Mouse (Mus musculus) spleen, embryonic (tissue): Measurements from ENCODE around the gene Ehhadh.

Experiments
- CTCF ChIA-PET: fragments of 350-600 bp; sonication (Branson Sonifier 250); formaldehyde crosslinking; loops from one replicate; lab custom pipeline; 2022; lab: Charles Lee

Ehhadh gene

GRCm38 (mm10) chr16:21795071-21795470, 7.5 kb upstream of the Ehhadh start:
- CTCF ChIA-PET: no interaction called here

GRCm38 (mm10) chr16:21794697-21795045, 7.1 kb upstream of the Ehhadh start:
- CTCF ChIA-PET: no interaction called here

GRCm38 (mm10) chr16:21793875-21794696, 6.5 kb upstream of the Ehhadh start, which contains the start of gene Map3k13:
Gene Map3k13, plus strand, starts transcription at chr16:21794346.
- CTCF ChIA-PET: no interaction called here

- CTCF ChIA-PET: interaction anchor here (0.7 kb wide), 2 partner anchors 223 to 417 kb away, joined by 11 to 29 read pairs; no protein-coding TSS in a partner anchor
Measured at GRCm38 (mm10) chr16:21793080-21793810, 5.6 kb upstream of the Ehhadh start.

- CTCF ChIA-PET: no interaction called here
Measured at GRCm38 (mm10) chr16:21791779-21792178, 4.2 kb upstream of the Ehhadh start.

- CTCF ChIA-PET: interaction anchor here (1.5 kb wide), 1 partner anchor 16 kb away, joined by 3 read pairs; no protein-coding TSS in a partner anchor
Measured at GRCm38 (mm10) chr16:21790469-21790868, 2.9 kb upstream of the Ehhadh start.

- CTCF ChIA-PET: interaction anchor here (0.6 kb wide), 1 partner anchor 211 kb away, joined by 5 read pairs; no protein-coding TSS in a partner anchor
Measured at GRCm38 (mm10) chr16:21789180-21789579, 1.6 kb upstream of the Ehhadh start.

GRCm38 (mm10) chr16:21788581-21788980, 974 bp upstream of the Ehhadh start:
- CTCF ChIA-PET: interaction anchor here (0.6 kb wide), 1 partner anchor 211 kb away, joined by 5 read pairs; no protein-coding TSS in a partner anchor

- CTCF ChIA-PET: no interaction called here
Measured at GRCm38 (mm10) chr16:21786317-21786716, 1.3 kb downstream of the Ehhadh start.

GRCm38 (mm10) chr16:21785000-21785399, 2.6 kb downstream of the Ehhadh start:
- CTCF ChIA-PET: interaction anchor here (0.7 kb wide), 1 partner anchor 22 kb away, joined by 3 read pairs; no protein-coding TSS in a partner anchor

- CTCF ChIA-PET: no interaction called here
Measured at GRCm38 (mm10) chr16:21782807-21783206, 4.8 kb downstream of the Ehhadh start.

- CTCF ChIA-PET: no interaction called here
Measured at GRCm38 (mm10) chr16:21781895-21782294, 5.7 kb downstream of the Ehhadh start.

GRCm38 (mm10) chr16:21781277-21781676, 6.3 kb downstream of the Ehhadh start:
- CTCF ChIA-PET: no interaction called here

- CTCF ChIA-PET: no interaction called here
Measured at GRCm38 (mm10) chr16:21779149-21779548, 8.5 kb downstream of the Ehhadh start.

- CTCF ChIA-PET: no interaction called here
Measured at GRCm38 (mm10) chr16:21778293-21778866, 9.2 kb downstream of the Ehhadh start.

GRCm38 (mm10) chr16:21774725-21775124, 12.9 kb downstream of the Ehhadh start:
- CTCF ChIA-PET: interaction anchor here (1.3 kb wide), 1 partner anchor 15 kb away, joined by 3 read pairs; no protein-coding TSS in a partner anchor

- CTCF ChIA-PET: interaction anchor here (0.7 kb wide), 1 partner anchor 45 kb away, joined by 3 read pairs; no protein-coding TSS in a partner anchor
Measured at GRCm38 (mm10) chr16:21769667-21770066, 17.9 kb downstream of the Ehhadh start.

GRCm38 (mm10) chr16:21768255-21768654, 19.4 kb downstream of the Ehhadh start:
- CTCF ChIA-PET: no interaction called here

- CTCF ChIA-PET: no interaction called here
Measured at GRCm38 (mm10) chr16:21758447-21758846, 29.2 kb downstream of the Ehhadh start.

- CTCF ChIA-PET: no interaction called here
Measured at GRCm38 (mm10) chr16:21743401-21743800, 44.2 kb downstream of the Ehhadh start.

- CTCF ChIA-PET: no interaction called here
Measured at GRCm38 (mm10) chr16:21742898-21743297, 44.7 kb downstream of the Ehhadh start.
